Mouse (Mus musculus): Measurements from ENCODE around the gene Phka1. TPM values are rescaled to one million over a fixed set of nuclear protein-coding genes. Genes with fewer than 3 reads are reported as not detected.
"Not testable (repeated sequence)": the region's sequence is repeated elsewhere in the genome, so short reads cannot be mapped to it uniquely, and the experiment has no call there.

Gene Phka1
- polyA plus RNA-seq (2015; fragmentation: Nextera tagmentation; extraction: Ambion mirVana): 1.0 and 1.2 TPM in 2 replicates

DNA sequence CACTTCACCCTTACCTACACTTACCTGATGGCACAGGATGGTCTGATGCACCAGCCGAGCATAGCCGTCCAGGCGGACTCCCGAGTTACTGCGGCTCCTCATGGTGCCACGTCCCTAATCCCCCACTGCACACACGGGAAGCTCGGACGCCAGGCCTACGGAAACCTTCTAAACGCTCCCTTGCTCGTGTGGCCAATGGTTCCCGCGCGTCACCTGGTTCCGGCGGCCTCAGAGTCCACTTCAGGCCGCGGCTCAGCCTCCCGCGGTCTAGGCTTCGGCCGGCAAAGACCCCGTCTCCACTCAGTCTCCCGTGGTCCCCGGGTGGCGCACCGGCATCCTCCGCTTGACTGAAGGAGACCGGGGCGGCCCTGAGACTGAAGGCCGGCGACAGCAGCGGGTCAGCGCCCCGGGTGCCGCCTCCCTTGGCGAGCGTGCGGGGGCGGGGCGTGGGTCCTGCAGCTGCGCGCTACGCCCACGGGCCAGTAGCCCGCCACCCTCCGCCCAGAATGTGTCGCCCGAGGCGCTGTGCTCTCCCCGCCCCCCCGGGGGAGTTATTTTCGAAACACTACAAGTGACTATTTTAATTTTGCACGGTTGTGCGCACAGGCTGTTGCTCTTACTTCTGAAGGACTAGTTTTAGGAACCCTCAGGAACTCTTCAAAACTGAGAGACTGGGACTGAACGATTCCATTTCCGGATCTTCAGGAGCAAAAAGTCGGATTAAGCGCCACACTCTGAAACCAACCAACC lies at the start of gene Phka1:
Gene Phka1, minus strand, starts transcription at position 424 of the 750 bp plus-strand sequence.
- Histone ChIP-seq H3K9me3 (replicated peaks) (no peaks in the 10 kb centered on the region), H3K27ac (replicated peaks) (no peak within 1 kb of the TSS), H3K27me3 (peaks cover 22% of the 10 kb centered on the region), H3K36me3 (replicated peaks) (no peaks in the 10 kb centered on the region), H3K4me1 (replicated peaks) (no peaks in the 10 kb centered on the region), H3K4me3 (replicated peaks) (peak within 1 kb of the TSS; percentile 58), H3K4me2 (peak within 1 kb of the TSS; percentile 63), H3K9ac (no peak within 1 kb of the TSS; the same call in 1 of the 2 replicates)
- WGBS (ENCODE audit: insufficient replicate concordance): 16% methylated on average over 60 of the region's 60 CpGs
- peak; percentile 81 for ATAC-seq (ENCODE audit: insufficient read depth)

DNA sequence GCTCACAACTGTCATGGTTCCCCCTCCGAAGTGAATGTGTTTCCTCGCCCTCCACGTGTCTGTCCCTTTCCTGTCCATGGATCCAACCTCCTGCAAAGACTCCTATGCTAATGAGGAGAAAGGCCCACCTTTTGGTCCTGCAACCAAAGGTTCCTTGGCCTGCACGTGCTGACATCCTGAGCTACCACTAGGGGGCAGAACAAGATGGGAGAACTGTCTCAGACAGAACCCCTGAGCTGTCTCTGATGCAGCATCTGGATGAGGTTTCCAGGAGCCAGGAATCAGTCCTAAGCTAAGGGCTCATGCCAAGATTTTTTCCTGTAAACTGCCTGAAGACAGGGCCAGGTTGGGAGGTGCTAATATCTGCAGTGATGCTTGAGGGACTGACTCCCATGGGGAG lies 45.2 kb upstream of the Phka1 start:
- not testable (repeated sequence) for ATAC-seq (ENCODE audit: insufficient read depth)

DNA sequence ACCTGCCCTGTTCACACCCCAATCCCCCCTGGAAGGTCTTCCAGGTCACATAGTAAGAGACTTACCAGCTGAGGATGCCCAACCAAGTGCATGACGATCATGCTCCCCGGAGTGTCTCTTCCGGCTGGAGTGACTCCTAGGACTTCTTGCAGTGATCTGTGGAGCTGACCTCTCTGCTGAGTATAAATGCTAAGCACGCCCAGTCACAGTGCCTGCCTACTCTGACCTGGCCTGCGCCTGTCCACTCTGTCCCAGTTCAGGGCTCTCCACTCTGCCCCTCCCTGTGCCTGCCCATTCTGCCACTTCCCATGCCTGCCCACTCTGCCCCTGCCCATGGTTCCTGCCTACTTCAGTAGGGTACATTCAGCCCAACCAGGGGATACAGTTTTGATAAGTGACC lies 42.8 kb upstream of the Phka1 start, which contains the start of gene Gm3880:
Gene Gm3880, minus strand, starts transcription at position 101 of the 400 bp plus-strand sequence.
- not testable (repeated sequence) for H3K27ac ChIP-seq (replicated peaks); H3K4me1 ChIP-seq (replicated peaks); H3K9me3 ChIP-seq (replicated peaks); H3K36me3 ChIP-seq (replicated peaks); ATAC-seq (ENCODE audit: insufficient read depth); H3K4me3 ChIP-seq (replicated peaks); H3K9ac ChIP-seq; H3K4me2 ChIP-seq; H3K27me3 ChIP-seq
- WGBS (ENCODE audit: insufficient replicate concordance): 71% methylated on average over 5 of the region's 5 CpGs

More for the DNA sequence above, 45.2 kb upstream of the Phka1 start:
- H3K27me3 ChIP-seq; H3K27ac ChIP-seq (replicated peaks); H3K4me1 ChIP-seq (replicated peaks); H3K36me3 ChIP-seq (replicated peaks); H3K9ac ChIP-seq; H3K4me2 ChIP-seq; H3K9me3 ChIP-seq (replicated peaks); H3K4me3 ChIP-seq (replicated peaks): not testable (repeated sequence)
- 17% methylated on average over 4 of the region's 4 CpGs for WGBS (ENCODE audit: insufficient replicate concordance)

DNA sequence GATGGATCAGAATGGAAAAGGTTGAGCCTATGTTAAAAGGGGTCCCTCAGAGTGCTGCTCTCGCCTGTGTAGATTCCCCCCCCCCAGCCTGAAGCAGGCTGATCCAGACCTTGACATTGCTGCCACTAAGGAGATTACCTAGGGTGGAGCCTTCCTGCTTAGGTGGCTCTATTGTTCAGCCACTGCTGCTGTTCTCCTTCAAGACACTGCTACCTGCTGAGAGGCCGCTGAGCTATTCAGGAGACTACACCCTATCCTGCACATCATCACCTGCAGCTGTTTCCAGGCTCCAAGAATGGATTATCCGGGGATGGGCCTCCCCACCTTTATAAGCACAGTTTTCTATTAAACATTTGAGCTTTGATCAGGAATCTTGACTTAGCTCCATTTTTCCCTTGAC lies 40.7 kb upstream of the Phka1 start:
- not testable (repeated sequence) for ATAC-seq (ENCODE audit: insufficient read depth); H3K27me3 ChIP-seq; H3K9me3 ChIP-seq (replicated peaks); H3K4me2 ChIP-seq; H3K4me1 ChIP-seq (replicated peaks); H3K27ac ChIP-seq (replicated peaks); H3K9ac ChIP-seq; H3K36me3 ChIP-seq (replicated peaks); H3K4me3 ChIP-seq (replicated peaks)
- 57% methylated on average over 3 of the region's 3 CpGs for WGBS (ENCODE audit: insufficient replicate concordance)

DNA sequence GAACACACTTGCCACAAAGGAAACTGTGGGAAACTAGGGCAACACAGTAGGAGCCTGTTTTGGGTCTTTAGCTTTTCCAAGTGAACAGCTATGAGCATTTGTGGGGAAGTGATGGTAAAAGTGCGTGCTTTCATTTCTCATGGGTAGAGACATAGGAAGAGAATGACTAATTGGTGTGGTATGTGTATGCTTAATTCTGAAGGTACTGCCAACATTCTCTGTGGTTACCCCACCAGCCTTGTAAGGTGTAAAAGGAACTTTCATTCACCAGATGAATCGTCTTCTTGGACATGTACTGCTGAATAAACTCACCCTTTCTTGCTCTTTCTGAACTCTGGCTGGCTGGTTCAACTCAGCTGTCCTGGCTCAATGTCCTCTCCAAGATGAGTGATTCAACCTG lies 22.6 kb upstream of the Phka1 start:
- WGBS (ENCODE audit: insufficient replicate concordance): 54% methylated on average over 2 of the region's 2 CpGs
- H3K27me3 ChIP-seq: no peaks in the 10 kb centered on the region; the same call in 1 of the 2 replicates
- no peak overlapping the region for H3K4me2 ChIP-seq
- no peak for ATAC-seq (ENCODE audit: insufficient read depth)
- no peak overlapping the region for H3K27ac ChIP-seq (replicated peaks)
- H3K4me3 ChIP-seq (replicated peaks): no peak overlapping the region
- no peak overlapping the region for H3K9ac ChIP-seq
- no peaks in the 10 kb centered on the region for H3K9me3 ChIP-seq (replicated peaks)
- H3K36me3 ChIP-seq (replicated peaks): no peaks in the 10 kb centered on the region
- no peaks in the 10 kb centered on the region for H3K4me1 ChIP-seq (replicated peaks)

DNA sequence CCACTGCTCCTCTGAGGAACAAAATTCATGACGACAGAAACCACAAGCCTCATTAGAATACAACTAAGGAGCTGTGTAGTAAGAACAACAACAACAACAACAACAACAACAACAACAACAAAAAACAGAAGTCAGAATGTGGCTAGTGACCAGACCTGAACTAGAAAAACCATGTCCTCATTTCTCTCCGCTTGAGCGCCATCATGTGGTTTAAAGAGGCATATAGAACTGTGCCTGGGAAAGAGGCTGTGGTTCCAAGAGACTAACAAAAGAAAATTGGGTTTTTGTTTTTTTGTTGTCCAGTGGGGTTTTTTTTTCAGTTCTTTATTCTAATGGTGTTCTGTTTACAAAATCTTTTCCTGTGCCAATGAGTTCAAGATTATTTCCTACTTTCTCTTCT lies 16.7 kb upstream of the Phka1 start:
- Histone ChIP-seq H3K4me1 (replicated peaks) (no peaks in the 10 kb centered on the region), H3K4me3 (replicated peaks) (no peak overlapping the region), H3K9me3 (replicated peaks) (no peaks in the 10 kb centered on the region), H3K9ac (no peak overlapping the region), H3K36me3 (replicated peaks) (no peaks in the 10 kb centered on the region), H3K27me3 (no peaks in the 10 kb centered on the region), H3K4me2 (no peak overlapping the region), H3K27ac (replicated peaks) (no peak overlapping the region)
- no peak for ATAC-seq (ENCODE audit: insufficient read depth)
- 10% methylated on average over 3 of the region's 3 CpGs for WGBS (ENCODE audit: insufficient replicate concordance)

DNA sequence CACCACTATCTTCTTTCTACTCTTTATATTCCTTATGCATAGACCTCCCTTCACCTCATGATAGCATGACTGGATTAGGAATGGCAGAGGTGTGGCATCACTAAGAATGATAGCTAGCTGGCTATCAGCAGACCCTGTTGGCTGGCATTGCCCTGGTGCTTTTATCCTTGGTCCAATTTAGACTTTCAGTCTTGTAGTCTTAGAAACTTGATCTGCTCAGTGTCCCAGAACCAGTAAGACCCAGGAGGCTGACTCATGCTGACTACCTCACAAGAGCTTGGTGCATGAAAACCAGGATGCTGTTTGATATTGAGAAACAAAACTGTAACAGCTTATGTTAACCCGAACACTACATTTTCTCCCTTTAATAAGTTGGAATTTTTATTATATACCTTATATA lies 1.6 kb upstream of the Phka1 start:
- Histone ChIP-seq H3K36me3 (replicated peaks) (no peaks in the 10 kb centered on the region), H3K4me1 (replicated peaks) (no peaks in the 10 kb centered on the region), H3K27ac (replicated peaks) (no peak overlapping the region), H3K27me3 (peaks cover 22% of the 10 kb centered on the region), H3K4me2 (no peak overlapping the region), H3K4me3 (replicated peaks) (no peak overlapping the region), H3K9ac (no peak overlapping the region), H3K9me3 (replicated peaks) (no peaks in the 10 kb centered on the region)
- WGBS (ENCODE audit: insufficient replicate concordance): 57% methylated on average over 1 of the region's 1 CpGs
- no peak for ATAC-seq (ENCODE audit: insufficient read depth)

DNA sequence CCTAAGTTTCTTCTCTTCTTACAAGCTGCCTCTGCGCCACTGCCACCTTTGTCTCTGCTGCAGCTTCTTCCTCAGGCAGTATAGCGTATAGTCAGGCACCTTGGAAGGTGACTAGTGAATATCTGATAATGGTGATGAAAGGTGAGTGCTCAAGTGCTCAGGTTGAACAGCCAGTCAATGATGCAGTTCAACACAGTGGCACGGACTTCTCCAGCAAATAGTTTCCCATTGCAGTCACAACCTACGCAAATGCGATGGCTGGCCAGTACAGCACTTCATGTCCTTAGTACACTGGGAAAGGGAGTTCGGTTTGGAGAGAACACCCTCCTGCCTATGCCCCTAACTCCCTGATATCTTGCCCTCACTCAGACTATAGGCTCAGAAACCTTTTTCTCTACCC lies 1.1 kb upstream of the Phka1 start:
- Histone ChIP-seq H3K27ac (replicated peaks) (no peak overlapping the region), H3K4me3 (replicated peaks) (no peak overlapping the region), H3K9ac (no peak overlapping the region), H3K4me2 (peak overlapping the region; percentile 63), H3K9me3 (replicated peaks) (no peaks in the 10 kb centered on the region), H3K36me3 (replicated peaks) (no peaks in the 10 kb centered on the region), H3K27me3 (peaks cover 22% of the 10 kb centered on the region), H3K4me1 (replicated peaks) (no peaks in the 10 kb centered on the region)
- no peak for ATAC-seq (ENCODE audit: insufficient read depth)
- WGBS (ENCODE audit: insufficient replicate concordance): 50% methylated on average over 6 of the region's 6 CpGs

DNA sequence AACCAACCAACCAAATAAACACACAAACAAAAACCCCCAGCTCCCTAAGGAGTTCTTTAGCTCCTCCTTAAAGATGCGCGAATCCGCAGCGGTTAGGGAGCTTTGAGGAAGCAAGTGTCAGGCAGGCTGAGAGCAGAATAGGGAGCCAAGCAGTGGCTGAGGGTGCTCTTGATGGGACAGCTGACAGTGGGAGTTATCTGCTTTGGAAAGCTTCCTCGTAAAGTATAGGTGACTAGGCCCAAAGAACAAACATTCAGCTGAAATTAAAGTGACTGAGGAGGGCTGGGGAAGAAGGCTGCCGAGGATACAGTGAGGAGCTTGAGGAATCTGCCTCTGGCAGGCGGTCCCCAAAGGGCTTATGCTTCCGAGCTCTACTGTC lies 516 bp upstream of the Phka1 start:
- 18% methylated on average over 8 of the region's 8 CpGs for WGBS (ENCODE audit: insufficient replicate concordance)
- Histone ChIP-seq H3K9ac (no peak overlapping the region), H3K4me3 (replicated peaks) (peak overlapping the region; percentile 58), H3K4me2 (peak overlapping the region; percentile 63), H3K27me3 (peaks cover 22% of the 10 kb centered on the region), H3K4me1 (replicated peaks) (no peaks in the 10 kb centered on the region), H3K9me3 (replicated peaks) (no peaks in the 10 kb centered on the region), H3K27ac (replicated peaks) (no peak overlapping the region), H3K36me3 (replicated peaks) (no peaks in the 10 kb centered on the region)
- 0 out of 2 replicates have a peak, but pooled peaks have one; percentile 37 for ATAC-seq (ENCODE audit: insufficient read depth)

DNA sequence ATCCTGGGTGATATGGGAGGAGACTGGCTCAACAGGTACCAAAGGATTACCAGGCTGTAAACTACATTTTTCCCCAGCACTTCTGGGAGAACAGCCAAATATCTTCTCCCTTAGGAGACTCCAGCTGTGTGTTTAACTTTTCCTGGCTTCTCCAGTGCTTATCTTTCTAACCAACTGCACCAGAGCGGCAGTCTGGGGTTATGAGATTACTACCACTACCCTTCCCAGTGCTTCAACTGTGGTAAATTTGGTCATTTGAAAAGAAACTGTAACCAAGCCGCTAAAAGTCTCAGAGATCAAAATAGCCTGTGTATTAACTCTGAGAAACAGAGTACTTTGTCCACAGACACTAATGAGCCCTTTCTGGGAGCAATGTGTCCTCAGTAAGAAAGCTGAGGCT lies 42.8 kb downstream of the Phka1 start:
- H3K27ac ChIP-seq (replicated peaks): no peak overlapping the region
- H3K4me1 ChIP-seq (replicated peaks): no peaks in the 10 kb centered on the region
- no peaks in the 10 kb centered on the region for H3K9me3 ChIP-seq (replicated peaks)
- WGBS (ENCODE audit: insufficient replicate concordance): 31% methylated on average over 2 of the region's 2 CpGs
- no peaks in the 10 kb centered on the region for H3K36me3 ChIP-seq (replicated peaks)
- no peak overlapping the region for H3K4me2 ChIP-seq
- no peak overlapping the region for H3K4me3 ChIP-seq (replicated peaks)
- H3K9ac ChIP-seq: no peak overlapping the region
- no peaks in the 10 kb centered on the region for H3K27me3 ChIP-seq
- ATAC-seq (ENCODE audit: insufficient read depth): no peak

DNA sequence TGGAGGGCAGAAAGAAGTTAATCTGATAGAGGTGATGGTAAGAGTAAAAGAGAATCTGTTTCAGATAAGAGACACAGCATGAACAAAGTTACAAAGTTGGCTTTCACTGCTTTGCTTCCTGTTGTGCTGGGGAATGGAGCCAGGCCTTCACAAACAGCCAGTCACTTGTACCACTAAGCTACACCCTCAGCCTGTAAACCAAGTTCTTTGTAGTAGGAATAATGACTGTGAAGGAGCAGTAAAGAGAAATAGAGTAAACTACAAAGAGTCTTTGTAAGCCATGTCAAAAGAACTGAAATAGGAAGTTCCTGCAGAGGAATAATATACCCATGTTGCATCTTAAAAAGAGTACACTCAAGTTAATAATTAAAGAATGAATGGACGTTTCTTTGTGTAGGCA lies 55.5 kb downstream of the Phka1 start:
- H3K9me3 ChIP-seq (replicated peaks): no peaks in the 10 kb centered on the region
- no peak for ATAC-seq (ENCODE audit: insufficient read depth)
- 37% methylated on average over 1 of the region's 1 CpGs for WGBS (ENCODE audit: insufficient replicate concordance)

DNA sequence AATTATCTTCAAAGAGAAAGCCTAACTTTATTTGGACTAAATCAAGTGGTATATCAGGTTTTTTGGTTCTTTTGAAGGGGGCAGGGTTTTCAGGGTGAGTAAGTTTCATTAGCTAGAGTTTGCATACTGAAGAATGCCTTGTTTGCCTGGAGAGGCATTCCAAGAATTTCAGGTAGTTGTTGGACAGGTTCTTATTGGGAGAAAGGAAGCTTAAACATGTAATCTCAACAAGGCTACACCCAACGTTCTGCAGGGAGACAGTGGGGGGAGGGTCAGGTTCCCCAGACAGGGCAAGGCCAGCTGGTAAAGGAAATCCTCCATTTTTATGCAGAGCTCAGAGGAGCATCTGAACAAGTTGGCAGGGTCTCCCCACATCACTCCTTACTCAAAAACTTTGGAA lies 72.9 kb downstream of the Phka1 start:
- Histone ChIP-seq H3K27ac (replicated peaks) (no peak overlapping the region), H3K4me1 (replicated peaks) (no peaks in the 10 kb centered on the region), H3K36me3 (replicated peaks) (no peaks in the 10 kb centered on the region), H3K27me3 (no peaks in the 10 kb centered on the region), H3K9ac (no peak overlapping the region), H3K4me2 (no peak overlapping the region), H3K9me3 (replicated peaks) (no peaks in the 10 kb centered on the region), H3K4me3 (replicated peaks) (no peak overlapping the region)
- no peak for ATAC-seq (ENCODE audit: insufficient read depth)
- WGBS (ENCODE audit: insufficient replicate concordance): 12% methylated on average over 1 of the region's 1 CpGs

More for the DNA sequence above, 55.5 kb downstream of the Phka1 start:
- no peak overlapping the region for H3K9ac ChIP-seq
- H3K27ac ChIP-seq (replicated peaks): no peak overlapping the region
- no peaks in the 10 kb centered on the region for H3K4me1 ChIP-seq (replicated peaks)
- 0 out of 2 replicates have a peak, but pooled peaks cover 6% of the 10 kb centered on the region for H3K27me3 ChIP-seq
- H3K36me3 ChIP-seq (replicated peaks): no peaks in the 10 kb centered on the region
- H3K4me2 ChIP-seq: no peak overlapping the region
- H3K4me3 ChIP-seq (replicated peaks): no peak overlapping the region

Measured in liver, embryonic 15.5 days (tissue).